Mouse (Mus musculus): ENCODE data around the gene Prkd2.

DNA sequence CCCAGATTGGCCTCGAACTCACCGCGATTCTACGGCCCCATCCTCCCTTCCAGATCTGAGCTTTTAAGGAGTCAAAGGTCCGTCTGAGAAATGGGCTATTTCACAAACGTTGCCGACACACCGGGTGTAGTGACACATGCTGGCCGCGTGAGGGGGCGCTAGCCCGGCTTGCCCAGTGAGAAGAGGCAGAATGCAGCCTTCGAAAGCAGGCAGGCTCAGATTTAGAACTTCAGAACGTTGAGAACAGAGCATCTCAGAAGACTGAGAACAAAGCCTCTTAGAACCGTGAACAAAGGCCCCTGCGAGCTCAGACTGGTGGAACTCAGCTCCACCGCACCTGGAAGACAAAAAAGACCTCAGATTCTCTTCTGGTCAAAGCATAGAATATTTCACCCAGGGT lies 31.5 kb downstream of the Prkd2 start:
- TF ChIP-seq POLR2A (IDR thresholded peaks at IDR 0.05; ENCODE audit: insufficient read depth, low read depth, low read length) (no peak), CTCF (IDR thresholded peaks at IDR 0.05) (peak; percentile 99)

All from heart, adult 2 months (tissue).